Mouse (Mus musculus): ENCODE results near the gene Celsr1. TPM values are rescaled to one million over a fixed set of nuclear protein-coding genes. Genes with fewer than 3 reads are reported as not detected.

Gene Celsr1
- total RNA-seq, 1 experiment from 2014 or later: 4.6 TPM

DNA sequence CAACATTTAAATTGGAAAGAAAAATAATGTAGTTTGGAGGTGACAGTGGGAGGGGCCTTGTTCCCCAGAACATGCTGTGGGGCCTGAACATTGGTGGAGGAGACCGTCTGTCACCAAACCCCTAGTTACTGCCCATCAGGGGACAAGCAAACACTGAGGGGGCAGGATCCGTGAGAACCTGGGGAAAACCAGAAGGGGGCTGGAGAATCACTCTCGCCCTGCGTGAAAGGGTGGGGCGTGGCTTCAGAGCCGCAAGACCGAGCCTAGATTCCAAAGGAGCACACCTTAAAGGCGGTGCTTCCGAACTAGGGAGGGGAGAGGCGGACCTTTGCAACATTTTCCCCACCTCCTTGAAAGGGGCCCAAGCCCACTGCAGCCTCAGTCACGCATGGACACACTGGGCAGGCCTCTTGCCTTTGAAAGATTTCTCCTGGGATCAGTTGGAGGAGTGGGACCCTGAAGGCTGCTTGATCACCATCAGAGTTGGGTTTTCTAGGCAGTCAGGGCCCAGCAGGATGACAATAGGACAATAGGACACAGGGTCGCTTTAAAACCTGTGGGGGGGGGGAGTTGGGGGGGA lies 1.3 kb upstream of the Celsr1 start:
- no peak for DNase-seq

DNA sequence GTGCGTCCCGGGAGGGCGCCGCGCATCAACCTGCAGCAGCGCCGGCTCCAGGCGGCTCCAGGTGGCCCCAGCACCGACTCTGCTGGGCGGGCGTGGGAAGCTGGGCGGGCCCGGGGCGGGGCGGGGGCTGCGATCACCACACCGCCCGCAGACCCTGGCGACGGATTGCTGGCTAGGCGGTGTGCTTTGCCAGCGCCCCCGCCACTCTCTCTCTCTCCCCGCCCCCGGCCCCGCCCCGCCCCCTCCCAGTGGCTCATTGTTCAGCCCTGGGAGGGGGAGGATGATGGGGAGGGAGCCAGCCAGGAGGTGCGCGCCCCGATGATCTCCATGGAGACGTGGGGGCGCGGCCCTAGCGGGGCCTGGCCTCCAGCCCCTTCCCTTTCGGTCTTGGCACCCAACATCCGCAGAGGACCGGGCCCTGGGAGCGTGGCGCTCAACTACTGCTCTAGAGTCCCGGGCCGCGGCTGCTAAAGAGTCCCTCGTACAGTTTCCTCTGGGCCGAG lies 495 bp upstream of the Celsr1 start:
- peak; percentile 60 for DNase-seq

DNA sequence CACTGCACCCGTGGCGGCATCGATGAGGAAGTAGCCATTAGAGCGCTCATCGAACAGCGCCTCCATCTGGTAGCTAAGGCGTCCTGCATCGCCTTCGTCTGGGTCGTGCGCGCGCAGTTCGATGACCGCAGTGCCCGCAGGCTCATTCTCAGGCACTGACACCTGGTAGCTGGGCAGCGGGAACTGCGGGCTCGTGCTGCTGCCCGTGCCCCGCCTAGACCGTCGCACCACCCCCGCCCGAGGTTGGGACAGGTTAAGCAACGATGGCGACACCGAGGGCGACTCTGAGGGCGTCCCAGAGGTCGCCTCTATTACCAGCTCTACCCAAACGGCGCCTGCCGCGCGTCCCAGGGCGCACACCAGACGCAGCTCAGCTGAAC lies 776 bp downstream of the Celsr1 start:
- DNase-seq: peak; percentile 70

DNA sequence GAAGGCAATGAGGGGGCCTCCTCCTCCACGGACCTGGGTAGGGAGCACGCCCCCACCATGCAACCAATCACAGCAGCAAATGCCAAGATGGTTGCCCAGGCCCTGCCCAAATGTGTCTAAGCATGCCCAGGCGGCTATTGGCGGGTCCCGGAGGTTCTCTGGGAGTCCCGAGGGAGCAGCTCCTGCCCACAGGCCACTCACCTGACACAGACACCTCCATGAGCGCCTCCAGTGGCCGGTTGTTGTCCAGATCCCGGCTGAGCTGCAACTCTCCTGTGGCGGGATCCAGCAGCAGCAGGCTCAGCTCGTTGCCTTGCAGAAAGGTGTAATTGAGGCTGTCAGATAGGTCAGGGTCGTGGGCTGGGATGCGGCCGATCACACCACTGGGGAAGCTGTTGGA lies 3.6 kb downstream of the Celsr1 start:
- DNase-seq: no peak

DNA sequence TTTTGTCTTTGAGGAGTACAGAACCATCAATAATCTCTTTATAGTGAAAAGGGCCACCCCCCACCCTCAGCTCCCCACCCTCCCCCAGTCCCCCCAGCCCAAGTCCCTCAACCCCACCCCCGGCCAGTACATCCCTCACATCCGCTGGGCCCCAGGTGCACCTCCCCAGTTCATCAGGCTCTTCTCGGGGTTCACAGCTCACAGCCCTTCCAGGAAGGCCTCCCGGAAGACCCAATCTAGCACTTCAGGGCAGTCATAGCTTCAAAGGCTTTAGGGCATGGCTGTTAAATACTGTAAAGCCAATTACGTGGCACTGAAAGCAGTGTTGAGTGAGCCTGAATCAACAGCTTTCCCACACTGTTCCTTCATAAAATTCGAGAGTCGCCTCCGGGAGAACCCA lies 5.7 kb downstream of the Celsr1 start:
- DNase-seq: no peak

DNA sequence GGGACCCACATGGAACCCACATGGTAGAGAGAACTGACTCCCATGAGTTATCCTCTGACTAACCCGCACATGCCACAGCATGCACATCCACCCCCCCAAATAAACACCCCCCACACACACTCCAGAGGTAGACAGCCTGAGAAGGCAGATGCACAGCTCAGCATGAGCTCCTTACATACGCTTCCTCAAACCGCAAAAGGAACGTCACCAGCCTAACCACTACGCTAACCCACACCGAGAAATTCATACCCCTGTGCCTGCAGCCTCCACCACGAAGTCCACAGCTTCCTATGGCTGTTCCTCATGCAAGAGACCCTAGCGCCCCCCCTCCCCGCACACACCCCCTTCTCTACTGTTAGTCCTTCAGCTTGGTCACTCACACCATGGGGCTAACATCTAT lies 11.6 kb downstream of the Celsr1 start:
- no peak for DNase-seq

DNA sequence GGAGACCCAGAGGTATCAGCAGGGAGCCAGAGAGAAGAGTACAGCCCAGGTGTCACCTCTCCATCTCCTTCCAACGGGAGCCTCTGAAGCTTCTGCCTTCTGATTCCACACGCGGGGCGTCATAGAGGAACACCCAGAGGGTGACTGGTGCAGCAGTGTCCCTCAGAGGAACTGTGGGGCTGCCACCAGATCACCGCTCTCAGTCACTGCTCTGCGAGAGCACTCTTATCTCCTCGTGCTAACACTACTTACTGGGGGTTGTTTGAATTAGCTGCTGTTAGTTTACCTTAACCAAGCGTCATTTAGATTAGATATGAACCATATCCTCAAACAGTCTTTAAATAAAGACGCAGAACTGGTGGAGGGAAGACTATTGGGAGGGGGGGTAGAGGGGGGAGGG lies 12.3 kb downstream of the Celsr1 start:
- no peak for DNase-seq

DNA sequence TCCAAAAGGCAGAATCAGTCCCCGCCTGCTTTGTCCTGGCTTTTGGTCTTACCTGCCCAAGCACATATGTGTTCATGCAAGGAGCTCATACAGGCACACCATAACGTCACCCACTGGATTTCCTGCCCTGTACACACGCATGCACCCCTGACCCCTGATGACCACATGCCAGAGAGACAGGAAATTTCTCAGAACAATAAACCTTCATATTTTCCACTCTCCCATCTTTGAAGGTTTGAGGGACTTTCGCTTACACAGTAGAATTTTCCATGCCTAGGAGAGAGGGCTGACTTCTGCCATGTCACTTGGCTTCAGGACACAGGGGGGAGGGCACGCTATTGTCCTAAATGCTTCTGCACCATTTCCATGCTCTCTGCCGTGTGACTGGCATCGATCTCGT lies 13.6 kb downstream of the Celsr1 start:
- no peak for DNase-seq

DNA sequence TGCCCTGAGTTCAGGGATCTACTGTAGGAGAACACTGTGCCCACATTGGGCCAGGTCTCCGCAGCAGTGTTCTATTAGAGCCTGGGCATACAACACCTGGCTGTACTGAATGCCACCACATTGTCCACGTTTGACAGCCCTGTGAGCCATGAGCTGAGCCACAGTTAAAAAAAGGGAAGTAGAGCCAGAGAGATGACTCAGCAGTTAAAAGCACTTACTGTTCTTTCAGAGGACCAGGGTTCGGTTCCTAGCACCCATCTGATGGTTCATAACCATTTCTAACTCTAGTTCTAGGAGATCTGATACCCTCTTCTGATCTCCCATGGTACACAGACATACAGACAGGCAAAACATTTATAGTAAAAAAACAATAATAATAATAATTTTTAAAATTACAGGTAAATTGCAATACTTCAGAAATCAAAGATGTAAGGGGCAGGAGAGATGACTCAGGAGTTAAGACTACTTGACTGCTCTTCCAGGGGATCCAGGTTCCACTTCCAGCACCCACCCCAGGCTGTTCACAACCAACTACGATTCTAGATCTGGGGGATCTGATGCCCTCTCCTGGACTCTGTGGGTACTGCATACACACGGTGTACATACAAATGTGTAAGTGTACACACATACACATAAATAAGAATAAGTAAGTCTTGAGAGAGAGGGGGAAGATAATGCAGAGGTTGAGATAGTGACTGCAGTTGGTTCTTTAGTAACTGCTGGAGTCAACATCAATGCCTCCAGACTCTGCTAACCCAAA lies 14.6 kb downstream of the Celsr1 start:
- no peak for DNase-seq

DNA sequence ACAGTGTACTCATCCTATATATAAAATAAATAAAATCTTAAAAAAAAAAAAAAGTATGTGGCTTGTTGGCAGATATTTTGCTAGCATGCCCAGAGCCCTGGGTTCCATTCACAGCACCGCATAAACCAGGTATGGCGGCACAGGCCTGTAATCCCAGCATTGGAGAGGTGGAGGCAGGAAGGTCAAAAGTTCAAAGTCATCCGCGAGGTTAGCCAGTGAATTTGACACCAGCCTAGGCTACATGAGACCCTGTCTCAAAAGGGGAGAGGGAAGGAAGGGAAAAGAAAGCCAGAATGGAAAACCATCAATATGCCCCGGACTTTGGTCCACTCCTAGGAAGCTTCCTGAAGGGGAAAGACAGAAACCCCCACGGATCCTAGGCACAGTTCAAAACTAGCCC lies 16.2 kb downstream of the Celsr1 start:
- DNase-seq: no peak

DNA sequence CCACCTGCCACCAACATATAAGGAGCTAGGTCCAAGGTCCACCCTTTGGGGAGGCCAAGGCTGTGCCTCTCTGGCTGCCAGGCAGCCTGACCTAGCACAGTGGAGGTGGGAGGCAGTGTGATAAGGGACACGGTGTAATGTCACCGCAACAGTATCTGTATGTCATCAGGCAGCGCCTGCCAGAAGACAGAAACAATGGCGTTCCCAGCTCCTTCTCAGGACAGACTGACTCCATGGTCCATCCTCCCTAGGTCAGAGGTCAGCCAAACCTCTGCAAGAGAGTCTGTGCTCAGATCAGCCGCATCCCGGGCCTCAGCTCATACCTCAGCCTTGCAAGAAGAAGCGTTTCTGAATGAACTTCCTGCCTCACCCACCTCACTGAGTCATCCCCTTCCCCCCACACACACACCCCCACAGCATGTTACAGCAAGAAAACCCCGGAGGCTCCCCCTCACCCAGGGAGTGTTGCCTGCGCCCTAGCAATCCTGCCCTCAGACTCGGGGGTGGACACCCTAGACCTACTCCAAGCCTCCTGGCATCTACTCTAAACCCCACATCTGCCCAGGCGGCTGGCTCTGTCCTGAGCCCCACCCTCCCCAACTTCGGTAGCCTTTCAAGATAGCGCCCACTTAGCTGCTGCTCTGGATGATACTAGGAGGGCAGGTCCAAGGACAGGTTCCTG lies 17.6 kb downstream of the Celsr1 start:
- DNase-seq: peak; percentile 32

DNA sequence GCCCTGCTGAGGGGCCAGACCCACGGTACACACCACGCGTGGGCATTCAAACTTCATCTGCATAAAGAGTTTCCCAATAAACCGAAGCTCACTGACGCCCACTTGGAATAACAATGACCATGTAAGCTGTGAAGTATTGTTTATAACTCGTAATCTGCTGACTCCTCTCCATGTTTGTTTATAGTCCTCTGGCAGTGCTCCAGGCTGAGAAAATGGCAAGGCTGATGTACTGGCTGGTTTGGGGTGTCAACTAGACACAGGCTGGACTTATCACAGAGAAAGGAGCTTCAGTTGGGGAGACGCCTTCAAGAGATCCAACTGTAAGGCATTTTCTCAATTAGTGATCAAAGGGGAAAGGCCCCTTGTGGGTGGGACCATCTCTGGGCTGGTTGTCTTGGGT lies 18.6 kb downstream of the Celsr1 start:
- peak; percentile 68 for DNase-seq

DNA sequence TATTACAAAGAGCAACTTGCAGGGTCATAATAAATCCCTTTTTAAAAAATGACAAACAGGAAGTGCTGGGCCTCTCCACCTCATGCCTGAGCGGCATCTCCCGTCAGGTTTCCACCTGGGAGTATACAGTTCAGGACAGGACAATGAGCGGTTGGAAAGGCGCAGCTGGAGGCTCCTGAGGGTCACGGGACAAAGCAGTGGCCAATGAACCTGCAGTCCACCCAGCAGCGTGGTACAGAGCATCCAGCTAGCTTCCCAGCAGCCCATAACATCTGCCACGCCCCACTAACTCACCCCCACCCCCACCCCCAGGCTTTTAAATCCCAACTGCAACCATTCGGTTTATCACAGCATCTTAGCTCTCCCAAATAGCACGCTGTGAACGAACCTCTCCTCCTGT lies 19.9 kb downstream of the Celsr1 start:
- no peak for DNase-seq

DNA sequence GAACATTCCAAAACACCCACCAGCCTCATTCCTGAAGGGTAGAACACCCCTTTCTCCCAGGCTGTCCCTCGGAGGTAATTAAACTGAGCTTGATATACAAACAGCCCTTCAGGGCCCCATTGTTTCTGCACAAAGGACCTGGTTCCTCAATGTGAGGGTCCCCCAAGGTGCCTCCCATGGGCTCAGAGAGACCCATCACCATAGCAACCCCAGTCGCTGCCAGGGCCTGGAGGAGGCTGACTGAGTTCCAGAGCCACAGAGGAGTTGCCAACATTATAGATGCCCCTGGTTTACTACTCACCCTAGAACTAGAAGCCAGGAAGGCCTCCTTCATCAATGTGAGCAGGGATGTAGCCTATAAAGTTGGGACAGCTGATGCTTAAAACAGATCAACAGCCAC lies 20.4 kb downstream of the Celsr1 start:
- DNase-seq: no peak

DNA sequence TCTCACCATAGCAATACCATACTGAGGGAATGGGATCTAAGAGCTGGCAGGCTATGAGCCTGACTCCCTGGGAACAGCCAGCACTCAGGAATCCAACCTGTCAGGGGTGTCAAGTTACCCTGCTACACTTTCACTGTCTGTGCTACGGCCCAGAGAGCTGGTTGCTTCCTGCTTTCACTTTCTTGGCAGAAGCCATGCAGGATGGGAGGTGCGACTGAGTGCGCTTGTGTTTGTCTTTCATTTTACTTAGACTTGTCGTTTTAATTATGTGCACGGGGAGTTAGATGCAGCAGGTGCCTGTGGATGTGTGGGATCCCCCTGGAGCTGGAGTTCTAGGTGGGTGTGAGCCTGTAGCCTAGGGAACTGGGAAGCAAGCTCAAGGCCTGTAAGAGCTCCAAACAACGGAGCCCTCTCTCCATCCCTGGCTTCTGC lies 25.9 kb downstream of the Celsr1 start:
- DNase-seq: no peak

DNA sequence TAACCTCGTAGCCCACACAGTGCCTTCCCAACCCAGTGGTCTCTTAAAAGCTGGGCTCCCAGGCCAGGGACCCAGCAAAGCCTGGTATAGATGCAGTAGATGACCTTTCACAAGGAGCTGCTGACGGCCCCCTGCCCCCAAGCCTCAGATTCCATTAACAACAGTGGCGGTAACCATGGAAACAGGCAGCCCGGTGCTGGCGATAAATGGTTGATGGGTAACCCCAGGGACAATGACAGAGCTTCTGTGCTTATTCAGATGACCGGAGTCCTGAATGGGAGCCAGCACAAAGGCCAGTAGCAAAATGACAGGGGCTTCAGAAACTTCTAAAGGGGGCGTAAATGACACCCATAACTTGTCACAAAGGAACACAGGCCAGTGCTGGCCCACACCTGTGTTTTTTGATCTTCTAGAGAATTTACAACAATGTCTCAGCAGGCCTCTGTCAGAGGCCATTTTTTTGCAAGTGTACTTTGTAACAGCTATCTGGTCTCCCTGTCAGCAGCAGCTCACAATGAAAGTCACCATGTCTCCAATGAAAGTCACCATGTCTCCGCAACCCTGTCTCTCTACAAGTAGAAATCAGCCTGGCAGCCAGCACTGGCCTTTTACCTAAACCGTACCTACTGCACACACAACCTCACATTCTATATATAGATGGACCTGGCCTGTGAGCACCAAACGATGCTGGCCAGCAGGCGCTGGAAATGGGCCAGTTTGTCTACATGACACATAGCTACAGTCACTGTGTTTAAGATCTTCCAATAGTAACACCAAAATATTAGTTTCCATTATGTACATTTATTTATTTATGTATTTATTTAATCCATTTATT lies 27.7 kb downstream of the Celsr1 start:
- DNase-seq: no peak

DNA sequence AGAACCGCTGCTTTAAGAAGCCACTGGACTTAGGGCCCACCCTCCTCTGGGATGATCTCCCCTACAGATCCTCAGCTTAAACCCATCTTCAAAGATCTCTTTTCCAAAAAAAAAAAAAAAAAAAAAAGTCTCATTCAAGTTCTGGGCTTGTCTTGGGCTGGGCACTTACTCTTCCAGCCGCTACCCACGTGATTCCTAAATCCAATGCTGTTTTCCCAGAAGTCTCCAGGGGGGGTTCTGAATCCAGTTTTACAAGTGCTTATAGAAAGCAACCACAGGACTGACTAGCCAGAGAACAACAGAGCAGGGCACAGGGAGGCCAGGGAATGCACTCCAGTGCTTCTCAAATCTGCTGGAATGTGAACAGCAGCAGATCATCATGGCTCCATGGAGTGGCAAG lies 29.5 kb downstream of the Celsr1 start:
- DNase-seq: no peak

DNA sequence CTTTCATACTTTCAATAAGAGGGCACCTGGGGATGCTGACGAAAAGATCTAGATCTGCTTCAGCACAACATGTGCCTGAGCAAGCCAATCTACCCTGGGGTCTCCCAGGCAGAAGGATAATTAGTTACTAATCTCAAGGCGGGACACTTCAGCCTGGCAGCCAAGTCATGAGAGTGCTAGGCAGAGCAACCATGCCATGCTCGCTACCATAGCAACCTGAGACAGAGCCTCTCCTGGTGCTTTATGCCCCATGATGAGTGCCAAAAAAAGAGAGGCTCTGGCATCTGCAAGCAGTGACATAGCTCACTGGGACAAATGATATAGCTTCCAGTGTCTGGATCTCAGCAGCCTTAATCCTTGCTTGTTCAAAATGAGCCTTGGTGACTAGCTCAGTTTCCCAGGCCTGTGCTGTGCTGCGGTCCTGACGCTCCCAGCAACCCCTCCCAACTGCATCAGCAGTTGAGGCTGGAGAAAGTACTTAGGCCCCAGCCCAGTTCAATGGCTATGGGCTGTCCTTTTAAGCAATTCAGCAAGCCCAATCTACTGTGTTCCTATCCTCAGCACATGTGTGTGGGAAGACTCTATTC lies 32.8 kb downstream of the Celsr1 start:
- DNase-seq: no peak

DNA sequence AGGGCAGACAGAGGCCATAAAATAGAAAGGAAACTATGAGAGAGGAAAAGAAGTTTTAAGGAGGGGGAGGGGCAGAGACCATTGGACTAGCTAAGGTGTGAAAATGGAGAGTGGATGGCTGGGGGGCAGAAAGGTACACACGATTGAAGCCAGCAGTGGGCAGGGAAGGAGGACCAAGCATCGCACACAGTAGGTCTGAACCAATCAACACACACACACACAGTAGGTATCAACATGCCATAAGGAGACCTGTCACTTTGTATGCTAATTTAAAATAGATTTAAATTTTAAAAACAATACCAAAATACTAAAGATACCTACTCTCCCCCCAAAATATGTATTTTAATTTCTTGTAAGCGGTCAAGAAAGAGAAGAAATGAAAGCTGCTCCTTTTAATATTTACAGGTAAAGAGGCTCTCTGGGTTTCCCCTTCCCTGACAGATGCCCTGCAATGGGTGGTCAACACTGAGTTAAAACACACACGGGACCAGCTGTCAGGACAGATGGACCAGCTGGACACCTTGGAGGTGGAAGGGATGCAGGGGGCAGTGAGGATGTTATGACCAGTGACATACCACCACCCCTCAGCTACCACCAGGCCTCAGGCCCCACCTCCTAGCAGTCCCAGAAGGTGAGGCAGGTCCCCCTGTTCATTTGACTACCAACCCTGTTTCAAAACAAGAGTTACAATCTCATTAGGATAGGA lies 34.9 kb downstream of the Celsr1 start:
- no peak for DNase-seq

DNA sequence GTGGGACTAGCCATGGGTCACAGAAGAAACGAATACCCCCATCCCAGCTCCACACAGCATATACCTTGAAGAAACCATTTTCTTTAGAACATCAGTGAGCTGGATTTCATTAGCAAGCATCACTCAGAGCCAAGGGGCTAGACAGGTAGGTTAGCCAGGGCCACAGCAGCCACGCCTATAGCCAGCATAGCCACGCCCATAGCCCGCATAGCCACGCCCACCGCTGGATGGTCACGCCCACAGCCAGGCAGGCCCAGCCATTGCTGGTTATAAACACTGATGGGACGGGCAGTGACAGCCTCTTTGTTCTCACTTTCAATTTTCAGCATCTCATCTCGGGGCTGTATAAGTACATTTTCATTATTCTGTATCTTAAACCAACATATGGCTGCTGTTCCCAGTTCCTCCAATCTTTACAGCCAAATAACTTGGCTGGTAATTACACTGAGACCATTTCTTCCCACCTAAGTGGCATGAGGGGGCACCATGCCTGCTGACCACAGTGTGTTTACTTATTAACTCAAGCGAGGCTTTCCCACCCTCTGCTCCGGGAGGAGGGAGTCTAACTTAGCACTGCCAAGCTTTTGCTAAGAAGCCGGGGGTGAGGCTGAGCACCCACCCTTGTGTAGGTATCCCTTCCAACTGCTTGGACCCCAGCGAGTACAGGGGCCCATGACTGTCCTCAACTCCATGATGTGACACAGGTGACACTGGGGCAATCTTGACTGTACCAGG lies 37.4 kb downstream of the Celsr1 start:
- DNase-seq: no peak
